Mouse (Mus musculus) c-Kit-negative CD71-positive TER-119-positive erythroid progenitor cells, embryonic 14.5 days (primary cell): Measurements from ENCODE around the gene Fdps.
"Not testable (repeated sequence)": the region's sequence is repeated elsewhere in the genome, so short reads cannot be mapped to it uniquely, and the experiment has no call there.

Source experiments
- DNase-seq: peaks from one replicate; pipeline ENCODE4 v3.0.0-alpha.2; 2013; ENCODE audit warnings: low read depth, low spot score

The Fdps gene

DNA sequence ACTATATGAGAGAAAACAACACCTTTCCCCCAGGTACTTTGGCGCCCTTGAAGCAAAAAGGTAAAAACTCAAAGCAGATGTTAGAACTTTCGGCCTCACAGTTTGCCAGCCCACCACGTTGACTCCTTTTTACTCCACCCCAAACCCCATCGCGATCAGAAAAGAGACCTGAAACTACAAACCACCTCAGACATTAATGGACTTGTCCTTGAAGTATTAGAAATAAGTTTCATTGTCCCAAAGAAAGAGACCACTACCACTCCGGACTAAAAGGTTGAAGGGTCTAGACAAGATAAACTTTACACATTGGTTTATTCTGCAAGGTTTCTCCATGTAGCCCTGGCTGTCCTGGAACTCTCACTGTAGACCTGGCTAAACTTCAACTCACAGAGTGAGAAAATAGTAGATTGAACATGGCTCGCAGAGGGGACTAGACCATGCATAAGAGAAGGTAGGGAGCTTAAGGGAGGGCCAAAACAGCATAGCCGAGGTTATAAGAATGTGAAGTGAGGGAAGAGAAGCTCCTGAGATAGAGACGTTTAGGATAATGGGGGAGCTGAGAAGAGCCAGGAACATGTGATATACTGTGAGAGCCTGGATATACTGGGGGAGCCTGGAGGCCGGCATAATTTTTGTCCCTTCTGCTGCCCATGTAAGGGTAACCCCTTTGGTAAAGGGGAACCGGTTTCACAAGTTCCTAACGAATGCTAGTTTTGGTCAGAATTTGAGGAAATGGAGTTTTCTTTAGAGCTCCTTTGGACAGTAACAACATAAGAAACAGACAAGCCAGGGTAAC, 934 bp upstream of the Fdps start:
- no peak for DNase-seq

DNA sequence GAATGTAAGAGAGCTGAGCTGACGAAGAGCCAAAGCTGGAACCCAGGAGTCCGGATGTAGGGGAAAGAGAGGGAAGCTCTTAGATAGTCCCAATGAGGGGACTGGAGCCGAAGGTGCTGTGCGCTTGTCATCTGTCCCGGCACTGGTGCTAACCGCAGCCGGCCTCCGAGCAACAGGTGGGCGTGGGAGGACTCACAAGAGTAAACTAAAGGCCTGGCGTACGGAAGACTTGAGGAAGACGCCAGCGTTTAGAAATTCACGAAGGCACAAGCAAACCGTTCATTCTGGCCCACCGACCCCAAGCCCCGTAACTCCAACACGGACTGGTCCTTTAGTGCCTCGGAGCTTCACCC, 324 bp downstream of the Fdps start:
- no peak for DNase-seq

DNA sequence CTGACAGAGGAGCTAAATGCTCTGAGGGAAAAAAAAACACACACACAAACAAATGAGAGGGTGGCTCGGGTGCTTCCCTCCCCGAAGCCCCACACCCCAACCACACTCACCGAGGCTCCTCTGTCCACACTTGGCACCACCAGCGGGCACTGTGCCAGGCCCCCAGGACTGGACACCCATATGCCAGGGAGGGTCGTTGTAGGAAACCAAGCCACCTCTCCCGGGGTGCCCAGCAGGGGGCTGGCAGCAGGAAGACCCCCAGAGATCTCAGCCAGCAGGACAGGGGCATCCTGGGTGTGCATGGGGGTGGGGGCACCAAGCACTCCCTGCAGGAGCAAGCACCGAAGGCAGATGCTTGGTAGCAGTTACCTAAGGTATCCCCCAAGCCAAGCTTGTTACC, 948 bp downstream of the Fdps start, which contains the start of gene Gm43738:
Gm43738 (minus strand) TSS at position 289 of the 400 bp plus-strand sequence.
- DNase-seq: no peak

DNA sequence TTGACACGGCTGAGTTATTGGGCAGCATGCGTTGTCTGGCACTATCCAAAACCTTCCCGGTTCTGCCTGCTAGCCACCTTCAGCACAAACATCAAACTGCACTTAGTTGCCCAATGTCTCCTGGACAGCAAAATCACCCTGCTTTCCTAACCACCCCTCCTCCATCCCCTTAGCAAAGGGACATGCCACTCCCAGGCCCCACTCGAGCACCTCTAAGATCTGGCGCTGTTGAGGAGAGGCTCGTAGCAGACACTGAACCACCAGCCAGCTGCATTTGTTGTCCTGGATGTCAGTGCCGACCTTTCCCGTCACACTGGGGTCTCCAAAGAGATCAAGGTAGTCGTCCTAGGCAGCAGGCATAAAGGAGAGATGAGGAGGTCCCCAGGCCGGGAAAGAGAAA, 7.7 kb downstream of the Fdps start:
- DNase-seq: no peak

DNA sequence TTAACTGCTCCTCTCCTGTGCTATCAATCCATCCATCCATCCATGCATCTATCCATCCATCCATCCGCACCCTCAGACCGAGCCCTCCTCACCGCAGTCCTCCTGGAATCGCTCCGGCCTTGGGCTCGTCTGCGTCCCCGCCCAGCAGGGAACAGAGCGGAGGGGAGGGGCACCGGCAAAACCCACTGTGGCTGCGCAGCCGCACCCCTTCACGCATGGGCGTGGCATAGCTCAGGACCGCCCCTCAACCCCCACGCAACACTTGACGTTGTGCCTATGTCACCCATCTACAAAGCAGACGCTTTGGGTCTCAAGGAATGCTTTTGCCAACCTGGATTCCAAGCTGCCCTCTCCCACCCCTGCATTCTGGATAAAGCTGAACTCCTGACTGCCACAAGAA, 8.6 kb downstream of the Fdps start, which contains the start of gene Rusc1:
Rusc1 (minus strand) TSS at position 137 of the 400 bp plus-strand sequence.
- DNase-seq: no peak

DNA sequence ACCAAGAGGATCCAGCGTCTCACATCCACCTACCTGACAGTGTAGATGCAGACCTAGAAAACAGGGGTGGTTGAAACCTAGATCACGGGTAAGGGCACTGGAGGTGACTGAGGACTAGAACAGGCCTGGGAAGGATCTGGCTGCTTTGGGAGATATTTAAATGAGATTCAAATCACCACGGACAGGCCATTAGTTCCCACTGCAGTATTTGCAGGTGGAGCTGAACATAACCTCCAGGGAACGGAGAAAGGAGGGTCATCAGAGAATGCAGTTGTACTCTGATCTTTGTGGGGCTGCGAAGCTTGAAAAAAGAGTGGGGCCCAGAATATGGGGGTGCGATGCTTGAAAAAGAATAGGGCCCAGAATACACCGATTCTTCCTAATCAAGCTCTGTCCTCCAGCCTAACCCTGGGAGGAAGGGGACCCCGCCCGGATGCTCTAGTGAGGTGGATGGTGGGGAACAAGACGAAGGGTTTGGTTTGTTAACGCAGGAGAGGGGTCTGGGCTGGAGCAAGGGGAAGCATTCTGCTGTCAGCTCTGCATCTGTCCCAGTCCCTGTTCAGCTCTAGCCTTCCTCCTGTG, 9.2 kb downstream of the Fdps start:
- no peak for DNase-seq

DNA sequence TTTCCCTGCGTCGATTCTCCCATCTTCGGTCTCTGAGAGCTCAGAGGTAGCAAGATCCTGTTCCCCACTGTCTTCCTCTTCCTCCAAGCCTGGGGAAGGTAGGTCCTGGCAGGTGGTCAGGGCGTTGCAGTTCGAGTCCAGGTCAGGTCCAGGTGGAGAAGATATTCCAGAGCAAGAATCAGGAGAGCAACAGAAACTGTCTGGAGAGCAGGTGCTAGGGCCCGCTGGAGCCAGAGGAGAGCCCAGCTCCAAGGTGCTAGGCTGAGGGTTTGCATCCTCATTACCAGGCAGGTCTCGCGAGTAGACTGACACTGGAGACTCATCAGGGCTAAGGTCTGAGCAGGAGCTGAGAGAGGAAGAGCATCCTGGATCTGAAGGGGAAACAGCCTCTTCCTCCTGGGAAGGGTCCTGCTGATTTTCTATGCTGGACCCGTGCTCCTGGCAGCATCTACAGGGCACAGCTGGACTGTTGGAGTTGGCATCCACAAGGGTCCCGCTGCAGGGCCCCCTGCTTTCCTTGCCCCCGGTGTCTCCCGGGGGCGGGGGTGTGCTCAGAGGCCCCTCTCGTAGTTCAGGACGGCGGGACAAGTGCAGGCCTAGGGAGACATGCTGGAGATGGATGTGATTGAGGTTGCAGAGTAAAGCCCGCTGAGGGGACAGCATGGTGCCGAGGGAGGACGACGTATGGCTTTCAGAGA, 9.8 kb downstream of the Fdps start:
- no peak for DNase-seq

DNA sequence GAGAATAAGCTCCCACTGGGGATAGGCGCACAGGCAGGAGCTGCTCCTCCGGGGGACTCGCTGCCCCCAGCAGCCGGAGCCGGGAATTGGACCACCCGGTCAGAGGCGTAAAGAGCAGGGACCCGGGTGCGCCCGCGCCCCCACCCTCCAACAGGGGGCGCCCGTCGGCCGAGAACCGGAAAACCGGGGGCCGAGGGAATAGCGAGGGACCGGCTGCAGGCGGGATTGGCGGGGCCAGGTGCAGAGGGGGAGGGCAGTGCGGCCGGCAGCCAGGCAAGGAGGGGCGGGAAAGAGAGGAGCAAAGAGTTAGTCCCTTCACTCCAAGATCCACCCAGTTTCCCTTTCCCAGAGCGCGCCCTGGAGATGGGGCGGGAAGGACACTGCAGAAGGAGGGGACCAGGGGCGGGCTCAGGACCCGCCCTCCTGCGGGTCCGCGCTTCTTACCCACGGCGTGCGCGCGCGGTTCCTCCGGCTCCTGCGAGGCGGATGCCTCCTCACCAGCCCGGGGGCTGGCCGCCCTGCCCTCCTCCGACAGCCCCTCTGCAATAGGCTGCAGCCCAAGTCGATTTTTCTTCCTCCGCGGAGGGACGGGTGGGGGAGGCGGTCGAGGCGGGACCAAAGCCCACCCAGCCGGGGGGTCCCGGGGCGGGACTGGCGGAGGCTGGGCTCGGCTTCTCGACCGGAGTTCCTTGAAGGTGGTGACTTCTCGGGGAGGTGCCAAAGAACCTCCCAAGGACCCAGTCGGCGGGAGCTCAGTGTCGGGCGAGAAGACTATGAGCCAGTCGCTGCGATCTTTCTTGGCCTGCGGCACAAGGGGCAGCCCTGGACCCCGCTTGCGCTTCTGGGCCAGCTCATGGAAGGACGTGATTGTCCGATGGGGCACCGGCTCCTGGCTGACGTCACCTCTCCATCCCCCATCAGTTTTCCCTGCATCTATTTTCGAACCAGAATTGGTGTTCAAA, 10.8 kb downstream of the Fdps start:
- peak; percentile 62 for DNase-seq

DNA sequence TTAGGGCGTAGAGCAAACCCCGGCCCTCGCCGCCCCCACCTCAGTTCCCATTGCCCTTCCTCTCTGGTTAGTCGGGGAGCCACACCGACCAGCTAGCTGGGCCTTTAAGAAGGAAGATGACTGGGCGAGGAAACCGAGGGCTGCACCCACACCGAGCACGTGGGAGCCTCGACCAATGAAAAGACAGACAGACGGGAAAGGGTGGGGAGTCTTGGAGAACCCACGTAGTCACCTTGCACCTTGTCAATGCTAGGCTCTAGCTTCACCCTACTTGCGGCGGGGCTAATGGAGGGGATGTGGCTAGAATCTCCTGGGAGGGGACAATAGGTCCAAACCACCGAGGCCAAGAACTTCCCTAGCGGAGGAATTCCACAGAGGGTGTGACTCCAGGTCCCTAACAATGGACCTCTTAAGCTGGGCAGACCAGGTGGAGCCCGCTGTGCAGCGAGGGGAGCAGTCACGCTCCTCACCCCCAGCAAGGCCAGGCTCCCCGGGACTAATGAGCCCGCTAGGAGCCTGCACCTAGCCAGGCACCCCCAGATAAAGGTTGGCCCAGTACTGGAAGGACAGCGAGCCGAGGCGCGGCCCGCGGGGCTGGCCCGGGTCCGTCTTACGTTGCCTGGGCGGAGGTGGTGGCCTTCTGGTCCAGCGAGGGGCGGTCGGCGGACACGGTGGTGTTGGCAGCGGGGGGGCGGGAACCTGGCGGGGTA, 11.7 kb downstream of the Fdps start:
- peak; percentile 81 for DNase-seq

DNA sequence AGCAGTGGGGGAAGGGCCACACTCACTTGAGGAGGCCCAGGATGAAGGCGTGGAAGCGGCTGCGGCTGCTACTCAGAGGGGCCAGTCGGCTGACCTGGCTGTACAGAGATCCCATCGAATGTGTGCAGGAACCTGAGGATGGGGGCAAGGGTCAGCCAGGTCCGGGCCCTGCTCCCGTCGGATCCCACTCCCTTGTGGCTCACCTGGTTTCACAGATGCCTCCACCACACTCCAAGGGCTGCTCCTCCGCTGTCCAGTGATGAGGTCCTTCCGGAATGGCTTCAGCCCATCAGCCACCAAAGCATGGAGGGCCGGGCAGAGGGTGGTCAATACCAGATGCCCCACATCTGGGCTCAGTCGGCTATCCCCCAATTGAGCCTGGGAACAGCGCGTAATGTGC, 12.8 kb downstream of the Fdps start:
- no peak for DNase-seq

DNA sequence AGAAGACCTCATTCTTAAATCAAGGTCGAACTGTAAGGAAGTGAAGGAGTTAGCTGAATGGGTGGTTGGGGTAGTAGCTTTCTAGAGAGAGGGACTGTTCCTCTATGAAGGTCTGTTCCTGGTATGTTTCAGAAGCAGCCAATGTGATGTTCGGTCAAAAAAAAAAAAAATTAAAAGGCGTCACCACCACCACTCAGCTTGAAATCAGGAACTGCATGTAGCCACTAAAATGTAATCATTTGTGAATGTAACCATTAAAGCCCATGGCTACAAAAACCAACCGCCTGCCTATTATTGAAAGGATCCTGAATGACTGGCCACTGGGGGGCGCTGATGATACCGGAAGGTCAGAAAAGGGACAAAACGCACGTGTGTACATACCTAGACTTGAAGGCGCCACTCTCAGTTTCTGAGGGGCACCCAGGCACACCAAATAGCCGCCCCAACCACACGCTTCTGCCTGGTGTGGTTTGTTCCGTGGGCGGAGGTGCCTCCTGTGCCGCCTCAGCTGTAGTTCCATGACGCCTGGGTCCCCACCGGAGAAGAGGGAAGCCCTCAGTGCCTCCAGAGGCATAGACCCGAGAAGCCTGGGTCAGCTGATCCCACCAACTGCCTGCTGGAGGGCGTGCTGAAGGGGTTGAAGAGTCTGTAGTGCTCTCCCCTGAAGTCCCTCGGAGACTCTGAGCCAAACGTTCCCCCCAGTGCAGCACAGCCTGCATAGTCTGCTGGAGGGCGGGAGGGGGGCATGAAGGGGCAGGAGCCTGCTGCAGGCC, 14.2 kb downstream of the Fdps start:
- peak; percentile 66 for DNase-seq

DNA sequence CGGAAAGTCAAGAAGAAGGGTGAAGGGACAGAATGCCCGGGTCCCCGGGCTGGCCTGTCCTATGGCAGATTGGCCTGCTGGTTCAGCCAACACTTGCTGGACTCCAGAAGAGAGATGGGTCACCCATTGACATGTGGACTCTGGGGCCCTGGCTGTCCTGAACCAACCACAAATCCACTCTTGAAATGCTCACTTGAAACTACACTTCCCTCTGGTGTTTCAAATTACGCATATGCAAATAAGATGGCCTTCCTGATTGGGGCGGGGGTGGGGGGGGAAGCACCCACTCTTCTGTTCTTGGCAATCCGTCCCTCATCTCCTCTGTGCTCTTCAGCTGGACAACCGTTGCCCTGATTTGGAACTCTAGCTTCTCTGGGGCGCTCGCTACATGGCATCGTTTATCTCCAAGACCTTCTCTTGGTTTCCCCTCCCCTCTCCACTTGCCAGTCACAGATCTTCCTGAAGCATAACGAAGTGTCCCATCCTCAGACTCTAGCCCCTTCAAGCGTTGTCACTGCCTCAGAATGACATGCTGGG, 17.0 kb downstream of the Fdps start:
- DNase-seq: no peak

DNA sequence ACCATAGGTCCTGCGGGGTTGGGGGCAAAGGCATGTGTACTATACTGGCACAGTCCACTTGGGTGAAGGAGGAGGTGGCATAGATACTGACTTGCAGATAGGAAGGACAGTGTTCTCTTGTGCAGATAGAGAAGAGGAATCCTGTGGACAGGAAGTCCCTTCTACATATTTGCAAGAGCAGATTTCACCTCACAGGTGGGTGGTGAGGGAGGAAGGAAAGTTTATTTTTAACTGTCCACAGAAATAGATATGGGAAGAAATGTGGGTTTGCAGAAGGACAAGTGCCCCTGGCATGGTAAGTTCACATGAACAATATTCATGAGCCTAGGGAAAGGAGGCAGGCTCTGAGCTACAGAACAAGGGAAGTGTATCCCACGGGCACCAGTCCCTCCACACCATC, 17.6 kb downstream of the Fdps start:
- no peak for DNase-seq

DNA sequence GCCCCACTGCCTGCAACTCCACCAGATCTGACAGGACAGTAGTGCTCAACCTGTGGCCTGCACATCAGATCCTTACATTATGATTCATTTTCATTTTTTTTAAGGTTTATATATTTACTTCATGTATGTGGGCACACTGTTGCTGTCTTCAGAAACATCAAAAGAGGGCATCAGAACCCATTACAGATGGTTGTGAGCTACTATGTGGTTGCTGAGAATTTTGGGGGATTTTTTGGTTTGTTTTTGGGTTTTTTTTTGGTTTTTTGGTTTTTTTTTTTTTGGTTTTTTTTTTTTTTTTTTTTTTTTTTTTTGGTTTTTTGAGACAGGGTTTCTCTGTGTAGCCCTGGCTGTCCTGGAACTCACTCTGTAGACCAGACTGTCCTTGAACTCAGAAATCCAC, 19.5 kb downstream of the Fdps start:
- DNase-seq: not testable (repeated sequence)

DNA sequence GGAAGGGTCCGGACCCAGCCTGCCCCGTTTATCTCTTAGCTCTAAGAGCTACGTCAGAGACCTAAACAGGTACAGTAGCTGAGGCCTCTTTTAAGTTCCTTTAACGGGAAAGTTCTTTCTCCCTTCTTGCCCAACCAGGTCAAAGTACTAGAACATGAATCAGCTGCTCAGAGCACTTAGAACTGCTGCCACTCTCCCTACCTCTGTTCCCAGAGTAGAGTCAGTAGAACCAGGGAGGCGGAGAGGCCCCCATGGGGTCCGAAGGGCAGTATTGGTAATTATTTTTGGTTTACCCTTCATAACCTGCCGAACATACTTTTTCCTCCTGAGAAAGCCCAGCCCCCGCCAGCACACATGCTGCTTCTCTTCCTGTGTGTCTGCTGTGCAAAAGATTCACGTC, 24.4 kb downstream of the Fdps start:
- no peak for DNase-seq

DNA sequence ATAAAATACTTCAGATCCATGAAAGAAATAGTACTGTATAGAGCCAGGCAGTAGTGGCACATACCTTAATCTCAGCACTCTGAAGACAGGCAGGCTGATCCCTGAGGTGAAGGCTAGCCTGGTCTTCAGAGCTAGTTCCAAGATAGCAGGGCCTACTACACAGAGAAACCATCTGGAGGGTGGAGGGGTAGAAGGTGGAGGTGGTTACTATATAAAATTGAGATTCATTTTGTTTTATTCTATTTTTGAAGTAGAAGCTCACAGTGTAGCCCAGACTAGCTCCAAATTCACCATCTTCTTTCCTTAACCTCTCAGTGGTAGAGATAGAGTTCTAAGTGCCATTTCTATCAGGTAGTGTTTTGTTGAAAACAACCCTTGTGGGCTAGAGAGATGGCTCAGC, 34.5 kb downstream of the Fdps start:
- no peak for DNase-seq

DNA sequence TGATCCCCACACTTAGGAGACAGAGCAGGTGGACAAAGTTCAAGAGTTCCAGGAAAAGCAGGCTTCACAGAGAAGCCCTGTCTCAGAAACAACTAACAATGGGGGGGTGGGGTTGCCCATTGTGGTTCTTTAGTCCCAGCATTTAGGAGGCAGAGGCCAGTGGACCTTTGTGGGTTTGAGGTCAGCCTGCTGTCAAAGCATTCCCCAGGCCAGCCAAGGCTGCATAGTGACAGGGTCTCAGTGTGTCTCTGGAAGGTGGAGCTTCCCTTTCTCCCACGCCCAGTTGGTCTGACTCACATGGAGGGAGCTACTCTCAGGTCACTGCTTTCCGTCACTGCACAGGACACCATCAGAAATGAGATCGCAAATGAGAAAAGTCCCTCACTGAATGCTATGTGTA, 40.1 kb downstream of the Fdps start:
- DNase-seq: no peak

DNA sequence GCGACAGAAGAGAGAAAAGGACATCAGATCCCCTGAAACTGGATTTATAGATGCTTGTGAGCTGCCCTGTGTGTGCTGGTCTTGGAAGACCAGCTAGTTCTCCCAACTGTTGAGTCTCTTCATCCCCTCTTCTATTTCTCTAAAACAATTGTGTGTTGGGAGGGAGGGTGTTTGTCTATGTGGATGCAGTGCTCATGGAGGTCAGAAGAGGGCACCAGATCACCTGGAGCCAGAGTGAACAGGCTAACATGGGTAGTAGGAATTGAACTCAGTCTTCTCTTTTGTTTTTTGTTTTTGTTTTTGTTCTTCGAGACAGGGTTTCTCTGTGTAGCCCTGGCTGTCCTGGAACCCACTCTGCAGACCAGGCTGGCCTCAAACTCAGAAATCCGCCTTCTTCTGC, 43.0 kb downstream of the Fdps start:
- DNase-seq: peak; percentile 6

DNA sequence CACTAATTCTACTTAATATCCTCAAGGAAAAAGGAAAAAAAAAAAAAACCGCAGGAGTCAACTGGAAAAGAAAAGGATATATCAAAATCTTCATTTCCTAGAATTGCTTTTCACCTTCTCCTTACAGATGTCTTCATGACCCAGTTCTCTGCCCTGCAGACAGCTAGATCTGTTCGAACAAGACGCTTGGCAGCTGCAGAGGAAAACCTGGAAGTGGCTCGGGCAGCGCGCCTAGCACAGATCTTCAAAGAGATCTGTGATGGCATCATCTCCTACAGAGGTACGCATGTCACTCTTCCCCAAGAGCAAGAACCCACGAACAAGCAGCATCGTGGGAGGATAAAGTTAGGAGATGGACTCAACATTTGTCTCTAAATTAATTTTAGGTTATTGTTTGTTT, 43.4 kb downstream of the Fdps start:
- DNase-seq: no peak
